Mouse (Mus musculus) cerebral cortex, adult 2 months (tissue): ENCODE data around the gene Wdr46.

Experiments used
- WGBS: fragments of 180-500 bp; shearing (Covaris S2); methylation state at CpG from one replicate; pipeline ENCODE4 v1.1.7; 2018; 5-methylcytosine and 5-hydroxymethylcytosine counted together

Wdr46 gene

GRCm38 (mm10) chr17:33928251-33928947 lies 12.1 kb upstream of the Wdr46 start:
- WGBS = 56% methylated on average over 21 of the region's 21 CpGs

- under 1% methylated on average over 80 of the region's 80 CpGs for WGBS
Measured at GRCm38 (mm10) chr17:33929371-33930279, 10.8 kb upstream of the Wdr46 start, which contains the start of gene Rgl2. Gene Rgl2 (plus strand): TSS chr17:33929543.

GRCm38 (mm10) chr17:33930280-33931158 lies 9.9 kb upstream of the Wdr46 start:
- WGBS = 1% methylated on average over 45 of the region's 45 CpGs

- 45% methylated on average over 18 of the region's 18 CpGs for WGBS
Measured at GRCm38 (mm10) chr17:33931159-33931866, 9.1 kb upstream of the Wdr46 start.

GRCm38 (mm10) chr17:33931947-33932346 lies 8.5 kb upstream of the Wdr46 start:
- WGBS = 89% methylated on average over 11 of the region's 11 CpGs

- WGBS = 91% methylated on average over 14 of the region's 14 CpGs
Measured at GRCm38 (mm10) chr17:33932448-33932847, 8.0 kb upstream of the Wdr46 start.

- 94% methylated on average over 15 of the region's 15 CpGs for WGBS
Measured at GRCm38 (mm10) chr17:33932970-33933369, 7.5 kb upstream of the Wdr46 start.

GRCm38 (mm10) chr17:33935422-33936055 lies 4.9 kb upstream of the Wdr46 start:
- 89% methylated on average over 21 of the region's 21 CpGs for WGBS

GRCm38 (mm10) chr17:33936993-33937392 lies 3.5 kb upstream of the Wdr46 start:
- whole genome bisulfite sequencing = 84% methylated on average over 15 of the region's 15 CpGs

- WGBS = 81% methylated on average over 11 of the region's 11 CpGs
Measured at GRCm38 (mm10) chr17:33938783-33939182, 1.7 kb upstream of the Wdr46 start.

GRCm38 (mm10) chr17:33940981-33941380 lies 521 bp downstream of the Wdr46 start:
- WGBS = 3% methylated on average over 26 of the region's 26 CpGs

- 56% methylated on average over 19 of the region's 19 CpGs for WGBS
Measured at GRCm38 (mm10) chr17:33941381-33941780, 921 bp downstream of the Wdr46 start.

- 94% methylated on average over 15 of the region's 15 CpGs for WGBS
Measured at GRCm38 (mm10) chr17:33943454-33943853, 3.0 kb downstream of the Wdr46 start.

- WGBS = 59% methylated on average over 10 of the region's 10 CpGs
Measured at GRCm38 (mm10) chr17:33947430-33948089, 7.1 kb downstream of the Wdr46 start.

GRCm38 (mm10) chr17:33948090-33948904 lies 7.8 kb downstream of the Wdr46 start:
- WGBS = 86% methylated on average over 22 of the region's 22 CpGs

GRCm38 (mm10) chr17:33948905-33949537 lies 8.6 kb downstream of the Wdr46 start:
- 88% methylated on average over 19 of the region's 19 CpGs for WGBS

- 57% methylated on average over 10 of the region's 10 CpGs for WGBS
Measured at GRCm38 (mm10) chr17:33950131-33950625, 9.7 kb downstream of the Wdr46 start.
